Mouse (Mus musculus): Measurements from ENCODE around the gene Proser2.

DNA sequence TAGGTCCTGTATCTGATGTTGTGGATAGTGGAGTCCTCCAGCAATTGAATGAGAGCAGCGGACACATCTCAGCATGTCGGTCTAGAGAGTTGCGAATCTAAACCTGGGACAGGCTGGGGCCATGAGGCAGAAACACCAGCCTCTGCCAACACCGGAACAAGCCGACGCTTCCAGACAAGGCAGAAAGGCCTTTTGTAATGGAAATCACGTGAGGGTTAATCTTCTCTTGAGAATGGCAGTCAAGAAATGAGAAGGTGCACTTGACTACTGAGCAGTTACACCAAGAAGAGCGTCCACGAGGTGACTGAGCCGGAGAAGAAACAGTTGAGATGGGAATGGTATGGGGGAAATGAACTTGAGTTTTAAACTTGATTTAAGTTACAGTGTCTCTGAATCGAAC lies 74.5 kb downstream of the Proser2 start:
- TF ChIP-seq POLR2A (IDR thresholded peaks at IDR 0.05; ENCODE audit: extremely low read depth, insufficient read depth, low read length) (no peak), CTCF (IDR thresholded peaks at IDR 0.05; ENCODE audit: extremely low read depth, insufficient read depth, low read length) (no peak)
